Mouse (Mus musculus) liver, embryonic 14.5 days (tissue): ENCODE measurements around the gene Gm6034.

Source experiments
- CTCF ChIP-seq: IDR thresholded peaks from 2 replicates; pipeline ENCODE4 v1.5.1; 2016; ENCODE audit warnings: antibody characterized with exemption, low read depth, control low read depth
- EP300 ChIP-seq: IDR thresholded peaks from 2 replicates; pipeline ENCODE4 v1.6.1; 2016; ENCODE audit warnings: antibody characterized with exemption, low read depth

DNA sequence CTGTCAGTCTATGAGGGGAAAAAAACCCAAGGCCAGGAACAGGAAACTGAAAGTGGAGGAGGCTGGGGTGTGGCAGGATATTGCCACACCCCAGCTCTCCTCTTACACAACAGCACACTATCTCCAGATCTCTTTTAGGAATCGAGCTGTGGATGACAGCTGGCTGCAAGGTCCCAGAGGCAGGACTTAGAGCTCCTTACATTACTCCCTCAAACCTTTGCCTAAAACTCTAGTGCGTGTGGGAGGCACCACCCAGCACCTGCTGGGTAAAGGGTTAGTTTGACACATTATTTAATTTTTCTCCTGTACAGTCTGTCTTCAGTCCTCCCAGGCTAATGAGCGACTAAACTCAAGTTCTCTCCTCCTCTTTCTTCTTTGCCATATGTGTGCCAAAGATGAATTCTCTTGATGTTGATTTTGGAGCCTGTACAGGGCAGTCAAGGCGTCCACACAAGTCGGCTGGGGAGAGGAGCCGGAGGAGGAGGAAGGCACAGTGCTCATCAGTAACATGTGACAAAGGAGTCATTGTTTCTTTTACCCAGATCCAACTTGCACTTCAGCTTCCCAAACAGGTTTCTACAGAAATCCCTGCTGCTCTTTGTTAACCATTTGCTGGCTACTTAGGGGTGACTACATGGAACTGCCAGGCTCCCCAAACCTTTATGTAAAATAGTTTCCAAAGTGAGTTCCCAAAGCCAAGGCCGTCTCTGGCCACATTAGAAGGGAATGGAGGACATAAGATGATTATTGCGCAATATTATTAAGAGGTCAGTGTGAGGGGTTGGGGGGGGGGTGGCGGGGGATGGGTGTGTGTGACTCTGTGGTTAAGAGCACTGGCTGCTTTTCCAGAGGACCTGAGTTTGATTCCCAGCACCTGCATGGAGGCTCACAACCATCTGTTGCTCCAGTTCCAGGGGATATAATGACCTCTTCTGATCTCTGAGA, 18.8 kb upstream of the Gm6034 start:
- TF ChIP-seq CTCF (no peak), EP300 (no peak)
